Mouse (Mus musculus): ENCODE measurements around the gene Ly86. TPM values are rescaled to one million over a fixed set of nuclear protein-coding genes. Genes with fewer than 3 reads are reported as not detected.

Gene Ly86
- total and polyA plus RNA-seq, 3 experiments, result not detected

- peaks cover 0 to under 1% of the 10 kb centered on the region in 2 experiments; a peak in 1 of 4 replicates for H3K4me1 ChIP-seq (ENCODE audit: control insufficient read depth in 1 of 2, insufficient read depth in 2 of 2, low read length in 2 of 2)
- TF ChIP-seq RCOR1 (IDR thresholded peaks at IDR 0.05; ENCODE audit: low read depth, low read length) (no peak), MYB (IDR thresholded peaks at IDR 0.05; ENCODE audit: low read depth, low read length) (no peak)
These were observed 113.5 kb downstream of the Ly86 start for GRCm38 (mm10) chr13:37458557-37458956.

GRCm38 (mm10) chr13:37459022-37459421 is 114.0 kb downstream of the Ly86 start:
- TF ChIP-seq GABPA (IDR thresholded peaks at IDR 0.05; ENCODE audit: low read depth, low read length), result no peak
- peaks cover 0 to 3% of the 10 kb centered on the region in 2 experiments; a peak in 3 of 4 replicates for H3K27me3 ChIP-seq (ENCODE audit: control insufficient read depth in 1 of 2, insufficient read depth in 2 of 2, low read length in 2 of 2)
- H3K27ac ChIP-seq (ENCODE audit: control insufficient read depth, low read depth, low read length), result no peak overlapping the region
- no peaks in the 10 kb centered on the region for H3K9me3 ChIP-seq (replicated peaks; ENCODE audit: insufficient read depth, low read length)
- no peaks in the 10 kb centered on the region for H3K36me3 ChIP-seq (ENCODE audit: control insufficient read depth in 1 of 2, insufficient read depth in 2 of 2, low read length in 2 of 2)
- no peak for DNase-seq (ENCODE audit: low read depth, low spot score)
- H3K4me1 ChIP-seq (ENCODE audit: control insufficient read depth in 1 of 2, insufficient read depth in 2 of 2, low read length in 2 of 2), result no peaks in the 10 kb centered on the region
- no peaks in the 10 kb centered on the region for H3K79me2 ChIP-seq (ENCODE audit: control insufficient read depth, insufficient read depth, low read length, poor library complexity)
- no peak overlapping the region for H3K9ac ChIP-seq (ENCODE audit: control insufficient read depth, low read depth, low read length, poor library complexity, severe bottlenecking)
- H3K4me3 ChIP-seq (ENCODE audit: control insufficient read depth in 1 of 2, insufficient read depth in 1 of 2, low read depth in 2 of 2, low read length in 2 of 2), result no peak overlapping the region

More at GRCm38 (mm10) chr13:37458557-37458956, 113.5 kb downstream of the Ly86 start:
- H3K9ac ChIP-seq (ENCODE audit: control insufficient read depth, low read depth, low read length, poor library complexity, severe bottlenecking), result no peak overlapping the region
- H3K27ac ChIP-seq (ENCODE audit: control insufficient read depth, low read depth, low read length), result no peak overlapping the region
- no peak overlapping the region for H3K4me3 ChIP-seq (ENCODE audit: control insufficient read depth in 1 of 2, insufficient read depth in 1 of 2, low read depth in 2 of 2, low read length in 2 of 2)
- no peaks in the 10 kb centered on the region for H3K9me3 ChIP-seq (replicated peaks; ENCODE audit: insufficient read depth, low read length)
- DNase-seq (ENCODE audit: low read depth, low spot score), result no peak
- no peaks in the 10 kb centered on the region for H3K36me3 ChIP-seq (ENCODE audit: control insufficient read depth in 1 of 2, insufficient read depth in 2 of 2, low read length in 2 of 2)
- peaks cover 0 to 3% of the 10 kb centered on the region in 2 experiments; a peak in 2 of 4 replicates for H3K27me3 ChIP-seq (ENCODE audit: control insufficient read depth in 1 of 2, insufficient read depth in 2 of 2, low read length in 2 of 2)
- H3K79me2 ChIP-seq (ENCODE audit: control insufficient read depth, insufficient read depth, low read length, poor library complexity), result no peaks in the 10 kb centered on the region

GRCm38 (mm10) chr13:37459957-37460930 is 115.2 kb downstream of the Ly86 start:
- H3K36me3 ChIP-seq (ENCODE audit: control insufficient read depth in 1 of 2, insufficient read depth in 2 of 2, low read length in 2 of 2), result no peaks in the 10 kb centered on the region
- H3K9me3 ChIP-seq (replicated peaks; ENCODE audit: insufficient read depth, low read length), result no peaks in the 10 kb centered on the region
- H3K79me2 ChIP-seq (ENCODE audit: control insufficient read depth, insufficient read depth, low read length, poor library complexity), result no peaks in the 10 kb centered on the region

GRCm38 (mm10) chr13:37462049-37462702 is 117.2 kb downstream of the Ly86 start:
- Histone ChIP-seq H3K27me3 (ENCODE audit: control insufficient read depth in 1 of 2, insufficient read depth in 2 of 2, low read length in 2 of 2) (peaks cover 0 to 5% of the 10 kb centered on the region in 2 experiments), H3K9ac (ENCODE audit: control insufficient read depth, low read depth, low read length, poor library complexity, severe bottlenecking) (no peak overlapping the region), H3K4me1 (ENCODE audit: control insufficient read depth in 1 of 2, insufficient read depth in 2 of 2, low read length in 2 of 2) (no peaks in the 10 kb centered on the region), H3K9me3 (replicated peaks; ENCODE audit: insufficient read depth, low read length) (no peaks in the 10 kb centered on the region), H3K36me3 (ENCODE audit: control insufficient read depth in 1 of 2, insufficient read depth in 2 of 2, low read length in 2 of 2) (no peaks in the 10 kb centered on the region), H3K79me2 (ENCODE audit: control insufficient read depth, insufficient read depth, low read length, poor library complexity) (no peaks in the 10 kb centered on the region), H3K4me3 (ENCODE audit: control insufficient read depth in 1 of 2, insufficient read depth in 1 of 2, low read depth in 2 of 2, low read length in 2 of 2) (no peak overlapping the region), H3K27ac (ENCODE audit: control insufficient read depth, low read depth, low read length) (no peak overlapping the region)
- no peak for DNase-seq (ENCODE audit: low read depth, low spot score)
- TF ChIP-seq GATA1 (IDR thresholded peaks at IDR 0.05; ENCODE audit: low read depth, low read length) (no peak), RCOR1 (IDR thresholded peaks at IDR 0.05; ENCODE audit: low read depth, low read length) (no peak), EP300 (IDR thresholded peaks at IDR 0.05; ENCODE audit: low read depth in 1 of 2, low read length in 2 of 2) (no peak), GABPA (IDR thresholded peaks at IDR 0.05; ENCODE audit: low read depth, low read length) (no peak), ZNF384 (IDR thresholded peaks at IDR 0.05; ENCODE audit: low read depth, low read length) (no peak), MAFK (IDR thresholded peaks at IDR 0.05; ENCODE audit: borderline replicate concordance, low read depth, low read length) (no peak), BHLHE40 (IDR thresholded peaks at IDR 0.05; ENCODE audit: borderline replicate concordance, low read depth, low read length) (no peak), MAX (IDR thresholded peaks at IDR 0.05; ENCODE audit: low read length) (no peak), CHD2 (IDR thresholded peaks at IDR 0.05; ENCODE audit: low read length) (no peak), ZMIZ1 (IDR thresholded peaks at IDR 0.05; ENCODE audit: low read depth, low read length) (no peak), CHD1 (IDR thresholded peaks at IDR 0.05; ENCODE audit: low read depth, low read length) (no peak)

More at GRCm38 (mm10) chr13:37459957-37460930, 115.2 kb downstream of the Ly86 start:
- peaks cover 0 to 5% of the 10 kb centered on the region in 2 experiments for H3K27me3 ChIP-seq (ENCODE audit: control insufficient read depth in 1 of 2, insufficient read depth in 2 of 2, low read length in 2 of 2)
- H3K27ac ChIP-seq (ENCODE audit: control insufficient read depth, low read depth, low read length), result no peak overlapping the region
- no peaks in the 10 kb centered on the region for H3K4me1 ChIP-seq (ENCODE audit: control insufficient read depth in 1 of 2, insufficient read depth in 2 of 2, low read length in 2 of 2)
- no peak overlapping the region for H3K9ac ChIP-seq (ENCODE audit: control insufficient read depth, low read depth, low read length, poor library complexity, severe bottlenecking)
- no peak overlapping the region for H3K4me3 ChIP-seq (ENCODE audit: control insufficient read depth in 1 of 2, insufficient read depth in 1 of 2, low read depth in 2 of 2, low read length in 2 of 2)
- TF ChIP-seq MAZ (IDR thresholded peaks at IDR 0.05; ENCODE audit: low read depth, low read length) (no peak), CTCF (IDR thresholded peaks at IDR 0.05 in 2 of 3, conservative IDR thresholded peaks at IDR 0.05 in 1 of 3; ENCODE audit: control insufficient read depth in 1 of 3, insufficient read depth in 1 of 3, low read depth in 2 of 3, low read length in 3 of 3, poor library complexity in 1 of 3, severe bottlenecking in 1 of 3) (no peak)
- DNase-seq (ENCODE audit: low read depth, low spot score), result no peak

Measured in MEL (cell line).